In the genomic region with DNA sequence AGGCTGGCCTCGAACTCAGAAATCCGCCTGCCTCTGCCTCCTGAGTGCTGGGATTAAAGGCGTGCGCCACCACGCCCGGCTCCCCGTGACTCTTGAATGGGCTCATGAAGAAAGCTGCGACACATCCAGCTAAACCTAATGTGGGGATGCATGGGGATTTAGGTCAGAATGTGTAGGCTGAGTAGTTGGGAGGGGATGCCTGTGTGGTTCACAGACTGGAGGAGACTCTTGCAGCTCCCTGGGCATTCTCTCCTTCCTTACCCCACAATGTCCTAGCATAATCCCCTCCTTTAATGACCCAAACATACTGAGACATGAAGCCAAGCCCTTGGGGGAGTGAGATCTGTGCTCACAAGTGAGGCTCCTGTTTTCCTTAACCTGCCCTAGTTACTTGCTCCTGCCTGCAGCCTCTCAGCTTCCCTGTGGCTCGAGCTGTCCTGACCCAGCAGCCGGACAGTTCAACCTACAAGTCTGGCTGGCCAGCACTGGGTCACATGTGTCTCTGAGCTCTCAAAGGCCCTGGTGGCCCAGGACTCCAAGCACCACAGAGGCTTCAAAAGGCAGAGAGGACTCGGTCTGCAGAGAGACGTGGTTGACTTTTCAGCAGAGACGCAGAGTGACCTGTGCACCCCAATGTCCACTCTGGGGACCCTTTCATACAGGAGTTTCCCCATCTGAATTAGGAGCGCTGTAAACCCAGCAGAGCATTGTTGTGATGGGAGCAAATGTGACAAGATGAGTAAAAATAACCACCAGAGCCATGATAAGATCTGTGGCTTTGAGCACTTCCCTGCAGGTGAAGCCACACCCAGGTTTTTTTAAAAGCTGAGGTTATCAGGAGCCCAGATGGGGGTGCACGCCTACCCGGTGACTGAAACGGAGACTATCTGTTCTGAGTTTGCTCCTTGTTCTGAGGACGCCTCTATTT, we compare ENCODE assay signal across 8 mouse cellular contexts. TPM values are rescaled to one million over a fixed set of nuclear protein-coding genes. Genes with fewer than 3 reads are reported as not detected.
A peak's percentile ranks its signal among the peaks of the same experiment; 100 is the strongest.
DNase-seq lines count a peak whose midpoint lies in the region; ATAC-seq lines count a peak whose summit lies in the region.

No protein-coding gene starts in this region.

- H3K4me3 ChIP-seq in hindbrain, embryonic 14.5 days (replicated peaks; ENCODE audit: low read length) = no peak overlapping the region
- H3K4me3 ChIP-seq in liver, embryonic 15.5 days (replicated peaks) = peak overlapping the region; percentile 91

- H3K9ac ChIP-seq in hindbrain, embryonic 14.5 days = no peak overlapping the region
- H3K9ac ChIP-seq in liver, embryonic 15.5 days = peak overlapping the region; percentile 90

- DNase-seq in heart, adult 11 months = peak; percentile 97
- DNase-seq in heart, postnatal 25 days (ENCODE audit: low spot score) = no peak
- peak; percentile 74 for DNase-seq in adipocyte (ENCODE audit: low spot score)
- no peak for DNase-seq in hindbrain, embryonic 14.5 days (ENCODE audit: low spot score)
- peak; percentile 76 to 81 for DNase-seq in spleen, postnatal 4 days (ENCODE audit: low spot score in 2 of 2)
- no peak for DNase-seq in testis, postnatal 14 days (ENCODE audit: low spot score)
- DNase-seq in embryo, embryonic 10 days (ENCODE audit: low spot score) = no peak

- H3K36me3 ChIP-seq in hindbrain, embryonic 14.5 days (replicated peaks; ENCODE audit: control insufficient read depth, insufficient read depth) = no peaks in the 10 kb centered on the region
- H3K36me3 ChIP-seq in liver, embryonic 15.5 days (replicated peaks) = peaks cover 26% of the 10 kb centered on the region

- peak overlapping the region; percentile 92 for H3K4me2 ChIP-seq in hindbrain, embryonic 14.5 days (replicated peaks)
- H3K4me2 ChIP-seq in liver, embryonic 15.5 days = peak overlapping the region; percentile 94

- H3K4me1 ChIP-seq in hindbrain, embryonic 14.5 days (replicated peaks; ENCODE audit: control insufficient read depth, insufficient read depth, low read length) = peaks cover 29% of the 10 kb centered on the region
- peaks cover 92% of the 10 kb centered on the region for H3K4me1 ChIP-seq in liver, embryonic 15.5 days (replicated peaks)

- intact Hi-C loops in heart, postnatal 25 days (cut with DNase I) = no loop called here

- WGBS in hindbrain, embryonic 14.5 days = 84% methylated on average over 18 of the region's 18 CpGs
- WGBS in liver, embryonic 15.5 days (ENCODE audit: insufficient replicate concordance) = 17% methylated on average over 18 of the region's 18 CpGs

- H3K27me3 ChIP-seq in hindbrain, embryonic 14.5 days (ENCODE audit: control insufficient read depth, insufficient read depth, low read length) = no peaks in the 10 kb centered on the region
- no peaks in the 10 kb centered on the region for H3K27me3 ChIP-seq in liver, embryonic 15.5 days

- ATAC-seq in hindbrain, embryonic 14.5 days (ENCODE audit: low FRiP score) = no peak
- peak; percentile 58 for ATAC-seq in liver, embryonic 15.5 days (ENCODE audit: insufficient read depth)

- peak overlapping the region; percentile 62 for H3K27ac ChIP-seq in hindbrain, embryonic 14.5 days
- peak overlapping the region; percentile 100 for H3K27ac ChIP-seq in liver, embryonic 15.5 days (replicated peaks)

- no peaks in the 10 kb centered on the region for H3K9me3 ChIP-seq in hindbrain, embryonic 14.5 days (ENCODE audit: control insufficient read depth, low read length)
- H3K9me3 ChIP-seq in liver, embryonic 15.5 days (replicated peaks) = no peaks in the 10 kb centered on the region

RNA-seq across cellular contexts. Expression of a gene that starts 4.4 kb away (rescaled TPM):
- total RNA-seq in heart, postnatal 25 days (2021) = 10 to 100 TPM; 35.3 to 58.5 TPM
- polyA plus RNA-seq in hindbrain, embryonic 14.5 days (2014; fragmentation: Nextera tagmentation; extraction: Ambion mirVana) = 1.4 and 2.7 TPM in 2 replicates
- polyA plus RNA-seq in liver, embryonic 15.5 days (2015; fragmentation: Nextera tagmentation; extraction: Ambion mirVana) = 25.0 and 26.4 TPM in 2 replicates

RNA-seq across cellular contexts. Expression of a gene that starts 23.2 kb away (rescaled TPM):
- under 1 TPM; 0.70 to 0.78 TPM for total RNA-seq in heart, postnatal 25 days (2021)
- polyA plus RNA-seq in hindbrain, embryonic 14.5 days (2014; fragmentation: Nextera tagmentation; extraction: Ambion mirVana) = 0.26 and 0.32 TPM in 2 replicates
- 1.9 and 2.4 TPM in 2 replicates for polyA plus RNA-seq in liver, embryonic 15.5 days (2015; fragmentation: Nextera tagmentation; extraction: Ambion mirVana)

RNA-seq across cellular contexts. Expression of a gene that starts 29.4 kb away (rescaled TPM):
- total RNA-seq in heart, postnatal 25 days (2021) = not detected
- not detected in 2 replicates for polyA plus RNA-seq in hindbrain, embryonic 14.5 days (2014; fragmentation: Nextera tagmentation; extraction: Ambion mirVana)
- not detected in 2 replicates for polyA plus RNA-seq in liver, embryonic 15.5 days (2015; fragmentation: Nextera tagmentation; extraction: Ambion mirVana)

RNA-seq across cellular contexts. Expression of a gene that starts 30.6 kb away (rescaled TPM):
- total RNA-seq in heart, postnatal 25 days (2021) = 10 to 100 TPM; 82.2 to 91.1 TPM
- polyA plus RNA-seq in hindbrain, embryonic 14.5 days (2014; fragmentation: Nextera tagmentation; extraction: Ambion mirVana) = 110 and 113 TPM in 2 replicates
- 44.3 and 49.3 TPM in 2 replicates for polyA plus RNA-seq in liver, embryonic 15.5 days (2015; fragmentation: Nextera tagmentation; extraction: Ambion mirVana)

RNA-seq across cellular contexts. Expression of a gene that starts 41.1 kb away (rescaled TPM):
- total RNA-seq in heart, postnatal 25 days (2021) = 1 to 10 TPM; 1.3 to 2.1 TPM
- polyA plus RNA-seq in hindbrain, embryonic 14.5 days (2014; fragmentation: Nextera tagmentation; extraction: Ambion mirVana) = 7.5 TPM in 2 replicates
- 0.10 and 0.14 TPM in 2 replicates for polyA plus RNA-seq in liver, embryonic 15.5 days (2015; fragmentation: Nextera tagmentation; extraction: Ambion mirVana)

Comparison
In these comparisons a context has a peak if more than half of its experiments do, and no peak if none do; other contexts are left out.
1. DNase-seq: peak in heart, adult 11 months (single experiment), adipocyte (single experiment) and spleen, postnatal 4 days (2 of 2); none in heart, postnatal 25 days (single experiment), hindbrain, embryonic 14.5 days (single experiment), testis, postnatal 14 days (single experiment) and embryo, embryonic 10 days (single experiment).